Mouse (Mus musculus): ENCODE results near the gene Gas1. TPM values are rescaled to one million over a fixed set of nuclear protein-coding genes. Genes with fewer than 3 reads are reported as not detected.

Gene Gas1
- polyA plus RNA-seq, 1 experiment: 58.7 TPM

DNA sequence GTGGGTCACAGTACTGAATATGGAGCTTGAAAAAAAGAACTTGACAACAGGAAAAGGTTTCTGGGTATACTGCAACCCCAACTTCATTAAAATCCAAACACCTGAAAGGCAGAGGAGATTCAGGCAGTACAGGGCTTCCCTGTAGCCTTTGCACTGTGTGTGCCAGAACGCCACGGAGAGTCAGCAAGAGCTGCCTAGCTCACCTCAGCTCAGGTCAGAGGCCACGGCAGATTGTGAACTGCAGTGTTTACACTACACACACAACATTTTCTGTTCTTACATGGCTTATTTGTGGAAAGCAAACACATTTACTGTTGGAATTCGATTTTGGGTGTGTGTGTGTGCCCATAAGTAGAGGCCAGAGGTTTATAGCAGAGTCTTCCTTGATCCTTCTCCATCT is 5.2 kb upstream of the Gas1 start:
- WGBS: 79% methylated on average over 4 of the region's 4 CpGs
- Histone ChIP-seq H3K4me1 (replicated peaks; ENCODE audit: control insufficient read depth, insufficient read depth, low read length) (no peaks in the 10 kb centered on the region), H3K27me3 (ENCODE audit: control insufficient read depth, insufficient read depth, low read length) (no peaks in the 10 kb centered on the region; the same call in 1 of the 2 replicates), H3K27ac (ENCODE audit: control insufficient read depth, insufficient read depth, low read length) (no peak overlapping the region), H3K36me3 (ENCODE audit: control insufficient read depth, insufficient read depth, low read length) (no peaks in the 10 kb centered on the region), H3K4me3 (ENCODE audit: control insufficient read depth, insufficient read depth, low read length) (no peak overlapping the region)
- TF ChIP-seq CTCF (IDR thresholded peaks at IDR 0.05; ENCODE audit: borderline replicate concordance, control insufficient read depth, extremely low read depth, insufficient read depth, low read length, poor library complexity) (no peak), POLR2A (IDR thresholded peaks at IDR 0.05; ENCODE audit: control insufficient read depth, extremely low read depth, insufficient read depth, low read length, poor library complexity) (no peak)
- DNase-seq: no peak

DNA sequence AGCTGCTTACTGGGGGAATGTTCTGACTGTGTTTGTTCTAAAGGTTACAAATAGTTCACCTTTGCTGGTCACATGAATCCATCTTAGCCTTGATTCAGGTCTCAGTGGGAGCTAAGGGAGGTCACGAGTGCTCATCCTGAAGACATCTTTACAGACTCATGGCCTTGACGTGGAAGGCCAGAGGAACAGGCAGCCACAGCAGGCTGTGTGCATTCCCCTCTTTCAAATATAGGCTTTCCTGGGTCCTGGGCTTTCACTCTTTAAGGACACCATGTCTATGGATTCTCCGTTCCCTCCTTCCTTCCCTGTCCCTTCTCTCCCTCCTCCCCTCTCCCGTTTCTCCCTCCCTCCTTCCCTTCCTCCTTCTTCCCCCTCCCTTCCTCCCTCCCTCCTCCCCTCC is 2.5 kb upstream of the Gas1 start:
- no peak for DNase-seq
- no peaks in the 10 kb centered on the region; the same call in 1 of the 2 replicates for H3K27me3 ChIP-seq (ENCODE audit: control insufficient read depth, insufficient read depth, low read length)
- H3K4me1 ChIP-seq (replicated peaks; ENCODE audit: control insufficient read depth, insufficient read depth, low read length): no peaks in the 10 kb centered on the region
- WGBS: 89% methylated on average over 4 of the region's 4 CpGs
- no peaks in the 10 kb centered on the region for H3K36me3 ChIP-seq (ENCODE audit: control insufficient read depth, insufficient read depth, low read length)
- H3K4me3 ChIP-seq (ENCODE audit: control insufficient read depth, insufficient read depth, low read length): no peak overlapping the region
- H3K27ac ChIP-seq (ENCODE audit: control insufficient read depth, insufficient read depth, low read length): no peak overlapping the region
- TF ChIP-seq POLR2A (IDR thresholded peaks at IDR 0.05; ENCODE audit: control insufficient read depth, extremely low read depth, insufficient read depth, low read length, poor library complexity) (no peak), CTCF (IDR thresholded peaks at IDR 0.05; ENCODE audit: borderline replicate concordance, control insufficient read depth, extremely low read depth, insufficient read depth, low read length, poor library complexity) (no peak)

DNA sequence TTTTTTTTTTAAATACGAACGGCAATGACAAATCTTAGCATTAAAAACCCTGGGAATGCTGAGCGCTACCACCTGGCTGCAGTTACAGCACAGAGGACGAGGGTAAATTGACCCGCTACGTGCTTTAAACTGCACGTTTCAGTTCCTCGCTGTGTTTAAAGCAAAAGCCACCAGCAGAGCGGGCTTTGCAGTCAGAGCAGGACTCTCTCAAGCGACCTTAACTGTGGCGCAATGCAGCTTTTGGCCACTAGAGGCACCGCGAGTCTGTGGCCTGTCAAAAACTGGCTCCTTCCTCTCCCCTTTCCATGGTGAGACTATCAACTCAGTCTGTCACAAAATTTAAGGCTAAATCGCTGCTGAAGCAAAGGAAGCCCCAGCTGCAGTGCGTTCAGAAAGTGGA is 1.3 kb upstream of the Gas1 start:
- H3K27me3 ChIP-seq (ENCODE audit: control insufficient read depth, insufficient read depth, low read length): no peaks in the 10 kb centered on the region; the same call in 1 of the 2 replicates

DNA sequence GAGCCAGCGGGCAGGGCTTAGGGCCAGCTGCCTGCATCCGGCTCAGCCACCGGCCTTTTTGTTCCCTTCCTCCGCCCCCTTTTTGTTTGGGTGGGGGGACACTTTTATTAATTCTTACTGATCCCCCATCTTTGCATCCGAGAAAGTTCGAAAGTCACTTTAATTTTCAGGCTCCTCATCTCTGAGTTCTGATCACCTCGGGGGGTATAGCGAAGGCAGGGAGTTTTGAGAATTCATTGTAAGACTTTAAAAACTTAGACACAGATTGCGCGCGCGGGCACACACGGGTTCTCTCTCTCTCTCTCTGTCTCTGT is 589 bp upstream of the Gas1 start:
- Histone ChIP-seq H3K4me3 (ENCODE audit: control insufficient read depth, insufficient read depth, low read length) (no peak overlapping the region), H3K36me3 (ENCODE audit: control insufficient read depth, insufficient read depth, low read length) (no peaks in the 10 kb centered on the region), H3K27me3 (ENCODE audit: control insufficient read depth, insufficient read depth, low read length) (no peaks in the 10 kb centered on the region; the same call in 1 of the 2 replicates), H3K27ac (ENCODE audit: control insufficient read depth, insufficient read depth, low read length) (no peak overlapping the region), H3K4me1 (replicated peaks; ENCODE audit: control insufficient read depth, insufficient read depth, low read length) (no peaks in the 10 kb centered on the region)
- TF ChIP-seq POLR2A (IDR thresholded peaks at IDR 0.05; ENCODE audit: control insufficient read depth, extremely low read depth, insufficient read depth, low read length, poor library complexity): no peak
- no peak for TF ChIP-seq CTCF (IDR thresholded peaks at IDR 0.05; ENCODE audit: borderline replicate concordance, control insufficient read depth, extremely low read depth, insufficient read depth, low read length, poor library complexity)
- no peak for DNase-seq
- 7% methylated on average over 13 of the region's 13 CpGs for WGBS

More for the DNA sequence above, 1.3 kb upstream of the Gas1 start:
- H3K4me3 ChIP-seq (ENCODE audit: control insufficient read depth, insufficient read depth, low read length): peak overlapping the region; percentile 11; the same call in 1 of the 2 replicates
- TF ChIP-seq POLR2A (IDR thresholded peaks at IDR 0.05; ENCODE audit: control insufficient read depth, extremely low read depth, insufficient read depth, low read length, poor library complexity) (no peak), CTCF (IDR thresholded peaks at IDR 0.05; ENCODE audit: borderline replicate concordance, control insufficient read depth, extremely low read depth, insufficient read depth, low read length, poor library complexity) (peak; percentile 72; the same call in 1 of the 2 replicates)
- H3K4me1 ChIP-seq (replicated peaks; ENCODE audit: control insufficient read depth, insufficient read depth, low read length): no peaks in the 10 kb centered on the region
- H3K36me3 ChIP-seq (ENCODE audit: control insufficient read depth, insufficient read depth, low read length): no peaks in the 10 kb centered on the region
- peak; percentile 45 for DNase-seq
- 2% methylated on average over 15 of the region's 15 CpGs for WGBS
- H3K27ac ChIP-seq (ENCODE audit: control insufficient read depth, insufficient read depth, low read length): peak overlapping the region; percentile 43; the same call in 1 of the 2 replicates

DNA sequence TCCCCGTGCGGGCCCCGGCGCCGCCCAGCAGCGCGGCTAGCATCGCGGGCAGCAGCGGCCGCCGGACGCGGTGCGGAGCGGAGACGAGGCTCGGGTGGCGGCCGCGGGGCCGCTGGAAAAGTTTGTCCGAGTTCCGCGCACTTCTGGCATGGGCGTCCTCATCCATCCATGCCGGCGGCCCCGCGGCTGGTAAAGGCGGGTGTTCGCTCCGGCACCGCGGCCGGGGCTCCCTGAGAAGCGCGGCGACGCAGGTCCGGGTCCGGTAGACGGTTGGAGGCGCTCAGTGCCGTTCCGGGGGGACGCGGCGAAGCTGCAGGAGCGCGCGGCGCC is 424 bp downstream of the Gas1 start:
- 2% methylated on average over 53 of the region's 53 CpGs for WGBS
- DNase-seq: no peak
- Histone ChIP-seq H3K36me3 (ENCODE audit: control insufficient read depth, insufficient read depth, low read length) (no peaks in the 10 kb centered on the region), H3K27me3 (ENCODE audit: control insufficient read depth, insufficient read depth, low read length) (no peaks in the 10 kb centered on the region; the same call in 1 of the 2 replicates), H3K27ac (ENCODE audit: control insufficient read depth, insufficient read depth, low read length) (no peak overlapping the region), H3K4me3 (ENCODE audit: control insufficient read depth, insufficient read depth, low read length) (peak overlapping the region; percentile 4), H3K4me1 (replicated peaks; ENCODE audit: control insufficient read depth, insufficient read depth, low read length) (no peaks in the 10 kb centered on the region)
- TF ChIP-seq CTCF (IDR thresholded peaks at IDR 0.05; ENCODE audit: borderline replicate concordance, control insufficient read depth, extremely low read depth, insufficient read depth, low read length, poor library complexity) (no peak), POLR2A (IDR thresholded peaks at IDR 0.05; ENCODE audit: control insufficient read depth, extremely low read depth, insufficient read depth, low read length, poor library complexity) (no peak)

DNA sequence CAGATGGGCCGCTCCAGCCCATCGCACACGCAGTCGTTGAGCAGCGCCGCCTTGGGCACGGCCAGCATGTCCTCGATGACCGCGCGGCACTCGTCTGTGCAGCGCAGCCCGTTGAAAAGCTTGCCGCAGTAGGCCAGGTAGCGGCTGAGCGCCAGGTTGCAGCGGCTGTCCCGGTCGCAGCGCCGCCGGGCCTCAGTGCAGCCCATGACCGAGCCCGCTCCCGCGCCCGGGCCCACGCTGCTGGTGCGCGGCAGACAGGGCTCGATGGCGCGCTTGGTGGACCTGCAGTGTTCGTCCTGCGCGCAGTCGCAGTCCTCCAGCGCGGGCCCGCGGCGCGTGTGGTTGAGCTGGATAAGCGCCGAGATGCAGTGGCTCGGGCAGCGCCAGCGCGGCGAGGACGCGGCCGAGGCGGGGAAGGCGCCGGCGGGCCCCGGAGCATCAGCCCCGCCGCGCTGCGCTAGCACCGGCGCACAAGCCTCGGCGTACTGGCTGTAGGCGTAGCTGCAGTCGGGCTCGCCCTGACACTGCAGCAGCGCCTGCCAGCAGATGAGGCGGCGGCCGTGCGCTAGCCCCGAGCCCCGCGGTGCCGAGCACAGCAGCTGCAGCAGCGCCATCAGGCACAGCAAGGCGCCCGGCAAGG is 909 bp downstream of the Gas1 start:
- no peaks in the 10 kb centered on the region; the same call in 1 of the 2 replicates for H3K27me3 ChIP-seq (ENCODE audit: control insufficient read depth, insufficient read depth, low read length)
- H3K4me3 ChIP-seq (ENCODE audit: control insufficient read depth, insufficient read depth, low read length): peak overlapping the region; percentile 4
- no peaks in the 10 kb centered on the region for H3K36me3 ChIP-seq (ENCODE audit: control insufficient read depth, insufficient read depth, low read length)
- 3% methylated on average over 79 of the region's 82 CpGs for WGBS
- H3K27ac ChIP-seq (ENCODE audit: control insufficient read depth, insufficient read depth, low read length): no peak overlapping the region
- DNase-seq: no peak
- TF ChIP-seq CTCF (IDR thresholded peaks at IDR 0.05; ENCODE audit: borderline replicate concordance, control insufficient read depth, extremely low read depth, insufficient read depth, low read length, poor library complexity) (no peak), POLR2A (IDR thresholded peaks at IDR 0.05; ENCODE audit: control insufficient read depth, extremely low read depth, insufficient read depth, low read length, poor library complexity) (no peak)
- H3K4me1 ChIP-seq (replicated peaks; ENCODE audit: control insufficient read depth, insufficient read depth, low read length): no peaks in the 10 kb centered on the region
